Mouse (Mus musculus): Measurements from ENCODE around the gene Agtpbp1.

GRCm38 (mm10) chr13:59609885-59610284 lies 24.9 kb upstream of the Agtpbp1 start:
- TF ChIP-seq POLR2A (IDR thresholded peaks at IDR 0.05; ENCODE audit: control insufficient read depth, extremely low read depth, insufficient read depth, low read length, poor library complexity) (no peak), CTCF (IDR thresholded peaks at IDR 0.05; ENCODE audit: borderline replicate concordance, control insufficient read depth, extremely low read depth, insufficient read depth, low read length, poor library complexity) (no peak)
